Mouse (Mus musculus) lung, adult 18-20 months (tissue): Measurements from ENCODE around the gene Tcf21.

Experiments
- DNase-seq, 2 experiments: peaks; one replicate each; pipeline ENCODE4 v3.0.0; 2022; ENCODE audit warnings: mixed read lengths in 2 of 2

Gene Tcf21

GRCm38 (mm10) chr10:22819871-22820590 lies at the start of gene Tcf21:
Tcf21 (minus strand) TSS chr10:22820174.
- peak; percentile 51 to 67 for DNase-seq

DNA sequence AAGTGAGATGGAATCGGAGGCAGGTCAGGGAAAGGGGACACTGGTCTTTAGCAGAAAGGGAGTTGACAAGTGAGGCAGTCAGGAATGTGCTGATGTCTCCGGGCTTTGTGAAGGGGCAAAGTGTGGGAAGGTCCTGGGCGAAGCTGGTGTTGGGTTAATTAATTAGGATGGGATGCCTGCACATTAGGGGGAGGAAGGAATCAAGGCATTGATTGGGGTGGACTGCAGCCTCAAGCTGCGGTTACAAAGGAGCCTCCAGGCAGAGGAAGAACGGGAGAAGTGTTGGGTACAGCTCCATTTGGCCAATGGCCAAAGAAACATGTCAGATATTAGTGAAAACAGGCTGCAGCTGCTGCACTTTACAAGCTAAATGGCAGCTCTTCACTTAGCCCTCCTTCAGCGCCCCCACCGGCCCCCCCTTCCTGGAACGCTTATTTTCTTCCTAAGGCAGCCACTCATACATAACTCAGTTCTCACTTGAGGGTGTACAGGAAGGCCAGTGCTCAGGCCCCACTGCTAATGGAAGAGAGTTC lies 48.5 kb upstream of the Tcf21 start:
- DNase-seq: peak; percentile 9 to 45

DNA sequence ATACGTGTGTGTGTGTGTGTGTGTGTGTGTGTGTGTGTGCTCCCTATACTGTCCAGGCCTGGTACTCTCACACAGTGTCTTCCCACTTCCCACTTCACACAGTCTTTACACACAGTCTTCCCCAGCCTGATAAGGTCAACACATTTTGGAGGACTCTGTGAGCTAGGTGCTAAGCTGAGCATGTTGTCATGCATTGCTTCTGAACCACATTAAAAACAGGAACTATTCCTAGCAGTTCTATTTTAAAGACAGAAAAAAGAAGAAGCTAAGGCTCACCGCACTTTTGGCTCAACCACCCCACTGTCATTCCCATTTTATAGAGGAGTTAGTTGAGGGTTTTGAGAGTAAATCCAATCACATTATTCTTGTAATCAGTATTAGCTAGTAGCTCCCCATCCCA lies 47.2 kb upstream of the Tcf21 start:
- no peak for DNase-seq

- no peak for DNase-seq
Measured at GRCm38 (mm10) chr10:22858111-22858510, 38.1 kb upstream of the Tcf21 start.

- no peak for DNase-seq
Measured at GRCm38 (mm10) chr10:22854330-22854729, 34.4 kb upstream of the Tcf21 start.

DNA sequence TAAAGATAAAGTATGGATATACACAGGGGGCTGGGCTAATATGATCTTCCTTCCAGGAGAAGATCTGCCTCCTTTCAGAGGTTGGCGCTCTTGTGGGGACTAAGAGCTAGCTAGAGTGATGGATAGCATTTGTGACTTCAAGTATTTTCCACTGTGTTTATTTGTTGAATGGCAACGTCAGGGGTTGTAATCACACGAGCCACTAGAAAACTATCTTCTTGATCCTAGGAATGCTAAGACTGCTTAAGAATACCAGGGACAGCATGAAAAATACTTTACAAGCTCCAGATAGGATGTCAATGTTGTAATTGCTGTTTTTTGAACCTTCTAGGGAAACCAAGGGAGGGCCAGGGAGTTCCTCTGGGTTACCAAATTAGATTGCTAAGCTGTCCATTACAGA lies 25.4 kb upstream of the Tcf21 start:
- DNase-seq: no peak

GRCm38 (mm10) chr10:22844731-22845130 lies 24.8 kb upstream of the Tcf21 start:
- no peak for DNase-seq

GRCm38 (mm10) chr10:22843440-22844361 lies 23.7 kb upstream of the Tcf21 start:
- DNase-seq: no peak

DNA sequence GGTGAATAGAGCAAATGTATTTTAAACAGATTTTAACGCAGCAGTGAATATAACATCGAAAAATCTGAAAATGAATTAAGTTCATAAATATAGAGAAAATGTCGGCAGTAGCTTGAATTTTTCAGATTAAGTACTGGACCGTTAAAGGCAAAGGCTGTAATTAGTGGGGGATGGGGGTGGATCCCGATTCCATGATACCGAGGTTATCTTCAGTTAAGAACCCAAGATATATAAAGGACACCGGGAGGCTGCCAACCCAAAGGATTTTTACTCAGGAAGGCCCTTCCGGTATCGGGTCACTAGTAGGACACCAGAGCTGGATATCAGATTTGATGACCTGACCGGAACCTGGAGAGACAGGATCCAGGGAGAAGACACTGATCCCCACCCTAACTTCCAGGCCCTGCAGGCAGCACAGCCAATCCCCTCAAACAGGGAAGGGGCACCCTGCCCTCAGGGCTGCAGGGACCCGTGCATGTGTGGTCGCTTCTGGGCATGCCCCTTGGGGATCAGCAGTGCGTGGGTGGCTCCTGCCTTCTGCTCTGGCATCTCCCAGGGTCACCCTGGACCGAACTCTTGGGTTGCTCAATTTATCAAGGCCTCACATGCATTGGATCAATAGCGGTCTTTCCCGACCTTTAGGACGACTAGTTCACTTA lies 22.9 kb upstream of the Tcf21 start:
- no peak for DNase-seq

DNA sequence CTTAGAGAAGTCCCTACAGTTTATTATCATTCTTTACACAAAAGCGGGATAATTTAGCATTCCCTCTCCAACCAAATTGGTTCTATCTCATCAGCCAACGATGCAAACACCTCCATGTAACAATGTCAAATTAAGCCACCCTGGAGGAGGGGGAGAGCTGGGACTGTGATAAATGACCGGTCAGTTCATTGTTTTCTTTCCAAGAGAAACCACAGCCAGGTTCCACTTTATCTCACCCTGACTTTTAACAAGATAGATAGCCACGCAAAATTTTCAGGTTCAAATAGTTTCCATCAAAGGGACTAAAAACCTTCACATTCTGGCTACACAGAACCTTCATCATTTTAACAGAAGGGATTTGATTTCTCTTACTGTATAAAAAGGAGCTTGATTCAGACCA lies 22.1 kb upstream of the Tcf21 start:
- no peak for DNase-seq

DNA sequence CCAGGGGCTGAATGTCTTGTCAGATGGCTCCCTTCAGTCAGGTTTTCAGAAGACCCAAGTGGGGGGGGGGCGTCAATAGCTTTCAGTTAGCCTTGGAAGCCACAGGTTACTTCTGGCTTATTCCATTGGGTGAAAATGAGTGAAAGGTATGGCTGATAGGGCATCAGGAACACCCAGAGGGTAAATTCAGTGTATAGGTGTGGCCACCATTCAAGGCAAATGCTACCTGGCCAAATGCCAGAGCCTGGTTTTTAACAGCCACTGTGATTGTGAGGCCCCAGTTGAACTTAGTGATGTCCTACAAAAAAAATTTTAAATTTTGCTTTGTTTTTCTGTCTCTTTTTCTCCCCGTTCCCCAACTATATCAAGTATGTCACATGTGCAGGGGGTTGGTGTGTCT lies 6.3 kb upstream of the Tcf21 start:
- no peak for DNase-seq

DNA sequence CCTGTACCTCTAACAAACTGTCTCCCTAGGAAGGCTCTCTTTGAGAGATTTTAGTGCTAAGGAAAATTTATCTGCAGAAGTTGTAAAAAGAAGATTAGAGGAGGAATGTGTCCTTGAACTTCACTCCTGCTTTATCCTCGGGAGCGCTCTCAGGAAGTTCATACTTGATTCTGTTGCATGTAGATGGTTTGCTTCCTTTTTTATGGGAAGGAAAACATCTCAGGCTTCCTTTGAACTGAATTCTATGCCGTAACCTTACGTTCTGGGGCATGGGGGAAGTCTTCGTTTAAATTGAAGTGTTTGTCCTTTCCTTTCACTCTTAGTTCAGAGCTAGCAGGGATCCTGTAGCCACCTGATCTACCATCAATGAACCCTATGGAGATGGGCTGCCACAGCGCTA lies 2.9 kb upstream of the Tcf21 start:
- no peak for DNase-seq

DNA sequence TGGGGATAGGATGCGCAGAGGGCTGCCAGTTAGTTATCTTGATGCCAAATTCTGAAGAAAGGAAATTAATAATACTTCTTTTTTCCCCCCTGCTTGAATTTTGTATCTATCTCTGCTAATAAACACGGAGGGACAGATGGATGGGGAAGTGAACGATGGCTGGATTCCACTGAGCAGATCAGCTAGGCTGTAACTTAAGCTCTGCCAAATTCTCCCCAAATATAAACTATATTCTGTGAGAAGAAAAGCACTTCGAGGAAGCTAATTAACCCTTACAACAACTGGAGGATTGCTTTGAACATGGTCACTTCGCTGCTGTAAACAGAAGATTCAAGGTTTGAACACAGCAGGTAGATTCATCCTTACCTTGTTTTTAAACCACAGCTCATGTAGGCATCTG lies 2.5 kb upstream of the Tcf21 start:
- no peak for DNase-seq

DNA sequence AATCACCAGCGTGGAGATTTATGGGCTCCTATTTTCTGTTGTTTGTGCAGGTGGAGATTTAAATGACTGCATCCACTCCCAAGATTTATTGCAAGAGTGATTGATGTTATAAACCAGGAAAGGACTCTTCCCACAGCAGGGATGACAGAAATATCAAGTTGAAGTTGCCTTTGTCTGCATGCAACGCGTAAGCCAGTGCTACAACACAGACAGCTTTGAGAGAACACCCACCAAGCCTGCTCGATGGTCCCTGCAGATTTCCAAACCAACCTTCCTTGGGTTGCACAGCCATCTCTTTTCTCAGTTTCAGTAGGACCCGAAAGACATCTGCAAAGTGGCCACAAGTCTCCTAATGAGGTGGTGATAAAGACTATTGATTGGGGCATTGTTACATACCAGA lies 1.7 kb upstream of the Tcf21 start:
- no peak for DNase-seq

DNA sequence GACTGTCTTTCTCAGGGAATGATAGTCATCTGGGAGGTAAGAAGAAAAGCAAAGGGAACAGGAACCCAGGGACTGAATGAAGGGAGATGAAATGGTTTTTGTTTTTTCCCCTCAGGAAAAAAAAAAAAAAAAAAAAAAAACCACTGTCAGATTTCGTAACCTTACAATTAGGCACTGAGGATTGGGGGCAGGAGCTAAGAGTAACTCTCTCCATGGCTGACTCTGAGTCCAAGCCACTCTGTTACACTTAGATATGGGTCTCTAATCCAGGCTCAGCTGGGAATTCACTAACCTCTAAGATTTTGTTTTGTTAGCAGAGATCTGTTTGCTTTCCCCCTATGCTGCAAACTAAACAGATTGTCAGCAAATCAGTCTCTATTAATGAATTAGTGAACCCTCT lies 1.3 kb upstream of the Tcf21 start:
- no peak for DNase-seq

DNA sequence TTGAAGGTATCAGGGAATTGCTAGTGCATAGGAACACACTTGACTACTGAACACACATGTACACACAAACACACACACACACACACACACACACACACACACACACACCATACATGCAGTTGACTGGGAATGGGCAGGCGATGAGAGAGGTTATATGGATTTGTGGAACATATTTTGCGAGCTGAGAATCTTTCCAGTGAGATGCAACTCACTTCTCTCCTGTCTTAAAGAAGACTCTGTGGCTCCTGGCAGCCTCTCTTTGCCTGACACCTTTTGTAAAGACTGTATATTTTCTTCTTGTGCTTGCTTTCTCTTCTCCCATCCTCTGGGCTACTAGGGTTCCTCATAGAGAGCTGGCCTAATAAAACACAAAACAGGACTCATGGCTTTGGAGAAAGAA lies 867 bp upstream of the Tcf21 start:
- DNase-seq: no peak

DNA sequence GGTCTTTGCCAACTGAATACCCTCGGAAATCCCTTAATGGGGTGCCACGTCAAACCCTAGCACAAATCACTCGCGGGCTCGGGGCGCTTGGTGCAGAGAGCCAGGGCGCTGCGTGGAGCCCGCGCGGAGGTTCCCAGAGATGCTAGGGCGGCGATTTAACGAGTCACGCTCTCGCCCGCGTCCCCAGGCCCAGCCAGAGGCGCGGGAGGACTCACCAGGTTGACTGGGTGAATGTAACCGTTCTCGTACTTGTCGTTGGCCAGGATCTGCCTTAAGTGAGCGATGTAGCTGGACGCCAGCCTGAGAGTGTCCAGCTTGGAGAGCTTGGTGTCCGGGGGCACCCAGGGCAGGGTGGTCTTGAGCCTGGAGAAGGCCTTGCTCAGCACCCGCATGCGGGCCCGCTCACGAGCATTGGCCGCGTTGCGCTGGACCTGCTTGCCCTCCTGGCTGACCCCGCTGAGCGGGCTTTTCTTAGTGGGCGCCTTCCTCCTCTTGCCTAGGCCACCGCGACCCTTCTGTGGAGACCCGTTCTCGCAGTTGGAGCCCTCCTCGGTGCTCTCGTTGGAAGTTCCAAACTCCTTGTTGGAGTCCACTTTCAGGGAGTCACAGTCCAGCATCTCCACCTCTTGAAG lies 619 bp downstream of the Tcf21 start:
- no peak for DNase-seq

DNA sequence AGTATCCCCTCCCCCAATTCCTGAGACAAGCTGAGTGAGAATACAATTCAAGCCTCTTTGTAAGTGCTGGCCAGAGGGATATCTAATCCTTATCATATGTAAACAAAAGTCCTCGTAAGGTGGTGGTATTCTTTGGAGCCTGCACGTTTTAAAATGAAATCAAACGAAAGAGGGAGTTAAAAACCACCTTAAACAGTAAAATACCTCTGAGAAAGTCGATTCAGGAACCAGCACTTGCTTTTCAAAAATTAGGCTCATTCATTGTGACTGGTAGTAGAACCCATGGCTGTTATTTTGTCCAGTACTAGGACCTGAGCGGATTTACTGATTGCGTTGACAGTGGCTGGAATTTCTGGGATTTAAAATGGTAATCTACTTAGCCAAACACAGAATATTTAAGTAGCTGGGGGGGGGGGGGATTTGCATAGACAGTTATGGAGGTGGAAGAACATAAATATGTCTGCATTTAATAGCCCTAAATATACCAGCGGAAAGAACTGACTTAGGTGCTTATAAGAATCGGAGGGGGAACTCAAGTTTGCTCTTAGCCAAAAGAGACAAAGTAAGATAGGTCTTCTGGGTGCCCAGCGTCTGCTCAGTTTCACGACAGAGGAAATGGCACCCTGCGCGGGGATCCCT lies 1.3 kb downstream of the Tcf21 start:
- DNase-seq: no peak

DNA sequence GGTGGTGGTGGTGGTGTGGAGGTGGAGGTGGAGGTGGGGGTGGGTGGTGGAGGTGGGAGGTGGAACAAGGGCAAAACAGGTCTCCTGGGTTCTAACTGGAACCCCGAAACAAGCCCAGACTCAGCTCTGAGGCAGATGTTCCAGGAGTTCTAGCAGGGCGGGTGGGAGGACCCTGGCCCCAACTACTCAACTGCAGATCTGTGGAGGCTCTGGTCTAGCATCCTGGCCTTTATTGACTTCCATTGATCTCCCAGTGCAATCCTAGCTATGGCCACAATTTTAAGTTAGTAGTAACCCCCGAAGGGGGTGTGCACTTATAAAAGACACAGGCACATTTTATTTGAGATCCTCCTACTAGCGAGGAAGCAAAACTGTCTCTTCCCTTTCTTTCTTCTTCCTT lies 2.0 kb downstream of the Tcf21 start:
- no peak for DNase-seq

- no peak for DNase-seq
Measured at GRCm38 (mm10) chr10:22817561-22817960, 2.4 kb downstream of the Tcf21 start.

DNA sequence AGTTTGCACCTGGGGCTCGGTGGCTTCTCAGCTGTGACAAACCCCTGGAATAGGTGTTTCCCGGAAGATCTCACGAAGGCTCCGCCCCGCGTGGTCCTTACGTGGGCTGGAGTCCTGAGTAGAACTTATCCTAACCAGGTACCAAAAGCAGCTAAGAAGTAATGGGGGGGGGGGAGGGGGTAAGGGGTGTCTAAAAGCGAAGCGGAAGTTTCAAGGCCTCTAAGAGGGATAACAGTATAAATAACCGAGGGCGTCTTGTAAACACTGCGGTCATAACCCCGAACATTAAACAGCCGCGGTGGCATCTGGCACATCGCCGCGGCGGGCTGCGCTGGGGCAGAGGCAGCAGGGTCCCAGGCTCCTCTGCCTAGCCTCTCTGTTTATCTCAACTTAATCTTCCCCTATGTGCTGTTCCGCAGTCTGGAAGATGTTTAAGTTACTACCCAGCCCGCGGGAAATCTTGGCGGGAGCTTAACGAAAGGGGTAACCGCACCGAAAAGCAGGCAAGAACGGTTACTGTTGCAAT lies 3.7 kb downstream of the Tcf21 start:
- DNase-seq: no peak
